ENCODE assay signal across 17 mouse cellular contexts in genomic region chr9:116178151-116178550, GRCm38 (mm10). TPM values are rescaled to one million over a fixed set of nuclear protein-coding genes. Genes with fewer than 3 reads are reported as not detected.
DNase-seq lines count a peak whose midpoint lies in the region; ATAC-seq lines count a peak whose summit lies in the region.
"Had no signal": no experiment of that assay in that cellular context is flagged by ENCODE, and none has a peak within 500 bp of the region (broad histone marks: within the 10 kb centered on the region; RNA-seq: fewer than 3 reads in every experiment).

No protein-coding gene starts in this region.

- H3K4me3 ChIP-seq in hindbrain, embryonic 11.5 days (ENCODE audit: low read depth, low read length), result no peak overlapping the region
- no peak overlapping the region for H3K4me3 ChIP-seq in midbrain, embryonic 13.5 days (replicated peaks)
- H3K4me3 ChIP-seq: embryonic facial prominence, embryonic 13.5 days; kidney, embryonic 15.5 days; lung, embryonic 15.5 days had no signal

- ATAC-seq in megakaryocyte, adult 5-6 weeks (ENCODE audit: poor library complexity, severe bottlenecking), result peak; percentile 62
- ATAC-seq in hindbrain, embryonic 11.5 days (ENCODE audit: low FRiP score), result no peak
- ATAC-seq in midbrain, embryonic 13.5 days, result no peak
- ATAC-seq: forebrain, embryonic 14.5 days; hindbrain, embryonic 16.5 days had no signal

- no peak overlapping the region for H3K4me2 ChIP-seq in hindbrain, embryonic 11.5 days (replicated peaks; ENCODE audit: low read depth, low read length)
- H3K4me2 ChIP-seq in midbrain, embryonic 13.5 days (replicated peaks), result no peak overlapping the region
- H3K4me2 ChIP-seq: embryonic facial prominence, embryonic 13.5 days; kidney, embryonic 15.5 days; lung, embryonic 15.5 days had no signal

- H3K4me1 ChIP-seq in hindbrain, embryonic 11.5 days (replicated peaks; ENCODE audit: control insufficient read depth, insufficient read depth, low read length), result no peaks in the 10 kb centered on the region
- peaks cover 13% of the 10 kb centered on the region for H3K4me1 ChIP-seq in midbrain, embryonic 13.5 days (replicated peaks)

- no peaks in the 10 kb centered on the region for H3K9me3 ChIP-seq in hindbrain, embryonic 11.5 days (ENCODE audit: control insufficient read depth, low read length)
- no peaks in the 10 kb centered on the region for H3K9me3 ChIP-seq in midbrain, embryonic 13.5 days
- H3K9me3 ChIP-seq: embryonic facial prominence, embryonic 13.5 days; kidney, embryonic 15.5 days; lung, embryonic 15.5 days had no signal

- peak; percentile 45 for DNase-seq in adrenal gland, adult 8-10 months
- no peak for DNase-seq in adrenal gland, postnatal 4 days (ENCODE audit: low spot score in 2 of 2)
- peak; percentile 58 for DNase-seq in kidney, adult 9 months
- no peak for DNase-seq in kidney, adult 18-20 months
- DNase-seq in B cell, adult 2 months, result peak; percentile 47 to 53
- no peak for DNase-seq in hindbrain, embryonic 11.5 days (ENCODE audit: low spot score)
- DNase-seq: cerebellum, adult 9-11 months; gastrocnemius, postnatal 36 days; layer of hippocampus, adult 9-11 months; right cerebral cortex, postnatal 4 days had no signal

- no peaks in the 10 kb centered on the region for H3K36me3 ChIP-seq in hindbrain, embryonic 11.5 days (ENCODE audit: control insufficient read depth, insufficient read depth, low read length)
- H3K36me3 ChIP-seq in midbrain, embryonic 13.5 days, result no peaks in the 10 kb centered on the region
- H3K36me3 ChIP-seq: embryonic facial prominence, embryonic 13.5 days; kidney, embryonic 15.5 days; lung, embryonic 15.5 days had no signal

- peaks cover 2% of the 10 kb centered on the region; the same call in 1 of the 2 replicates for H3K27me3 ChIP-seq in hindbrain, embryonic 11.5 days (ENCODE audit: control insufficient read depth, insufficient read depth, low read length)
- peaks cover 37% of the 10 kb centered on the region for H3K27me3 ChIP-seq in midbrain, embryonic 13.5 days
- H3K27me3 ChIP-seq: embryonic facial prominence, embryonic 13.5 days; kidney, embryonic 15.5 days; lung, embryonic 15.5 days had no signal

- no peak overlapping the region for H3K9ac ChIP-seq in hindbrain, embryonic 11.5 days (ENCODE audit: low read depth, low read length)
- H3K9ac ChIP-seq in midbrain, embryonic 13.5 days (replicated peaks), result no peak overlapping the region
- H3K9ac ChIP-seq: embryonic facial prominence, embryonic 13.5 days; kidney, embryonic 15.5 days; lung, embryonic 15.5 days had no signal

- H3K27ac ChIP-seq in hindbrain, embryonic 11.5 days (ENCODE audit: low read depth, low read length), result no peak overlapping the region
- no peak overlapping the region for H3K27ac ChIP-seq in midbrain, embryonic 13.5 days
- H3K27ac ChIP-seq: embryonic facial prominence, embryonic 13.5 days; kidney, embryonic 15.5 days; lung, embryonic 15.5 days had no signal

- 82% methylated on average over 3 of the region's 3 CpGs for WGBS in hindbrain, embryonic 11.5 days
- WGBS in midbrain, embryonic 13.5 days, result 84% methylated on average over 3 of the region's 3 CpGs

RNA-seq across cellular contexts. Expression of gene Tgfbr2, which starts 3.0 kb away (rescaled TPM):
- total RNA-seq in adrenal gland, adult 8-10 months (2022), result 100 to 1,000 TPM in 2 of 4 experiments, 10 to 100 TPM in 2; 73.2 to 118 (median 99.8) TPM
- total RNA-seq in adrenal gland, postnatal 4 days (2021), result 10 to 100 TPM; 71.8 to 72.1 TPM
- total RNA-seq in megakaryocyte, adult 5-6 weeks (2015), result 16.9 and 18.4 TPM in 2 replicates
- 14.8 and 18.9 TPM in 2 replicates for total RNA-seq in megakaryocyte, adult 5-6 weeks (2017)
- 8.8 and 10.9 TPM in 2 replicates for polyA plus RNA-seq in hindbrain, embryonic 11.5 days (2014; fragmentation: Nextera tagmentation; extraction: Ambion mirVana)
- polyA plus RNA-seq in midbrain, embryonic 13.5 days (2015; fragmentation: Nextera tagmentation; extraction: Ambion mirVana), result 6.4 and 7.0 TPM in 2 replicates

Comparison
In these comparisons a context has a peak if more than half of its experiments do, and no peak if none do; other contexts are left out.
1. DNase-seq: peak in adrenal gland, adult 8-10 months (single experiment), kidney, adult 9 months (single experiment) and B cell, adult 2 months (2 of 2); none in adrenal gland, postnatal 4 days (0 of 2), kidney, adult 18-20 months (single experiment) and hindbrain, embryonic 11.5 days (single experiment).